In genomic region chr1:163190841-163191240, GRCm38 (mm10) we compare ENCODE assay signal across 16 mouse cellular contexts.
"Had no signal": no experiment of that assay in that cellular context is flagged by ENCODE, and none has a peak within 500 bp of the region (broad histone marks: within the 10 kb centered on the region; RNA-seq: fewer than 3 reads in every experiment).

No protein-coding gene starts in this region.

- ATAC-seq: intestine, embryonic 15.5 days; liver, postnatal 0 days; midbrain, embryonic 15.5 days had no signal

- H3K9me3 ChIP-seq: intestine, embryonic 15.5 days; liver, embryonic 13.5 days; midbrain, embryonic 10.5 days; midbrain, embryonic 15.5 days; neural tube, embryonic 13.5 days had no signal

- H3K9ac ChIP-seq: intestine, embryonic 15.5 days; liver, embryonic 13.5 days; liver, postnatal 0 days; midbrain, embryonic 15.5 days; neural tube, embryonic 13.5 days had no signal

- H3K4me1 ChIP-seq: intestine, embryonic 15.5 days; liver, embryonic 13.5 days; midbrain, embryonic 10.5 days; midbrain, embryonic 15.5 days; neural tube, embryonic 13.5 days had no signal

- H3K4me2 ChIP-seq: intestine, embryonic 15.5 days; liver, embryonic 13.5 days; midbrain, embryonic 15.5 days; neural tube, embryonic 13.5 days had no signal

- H3K4me3 ChIP-seq: intestine, embryonic 15.5 days; liver, embryonic 13.5 days; midbrain, embryonic 10.5 days; midbrain, embryonic 15.5 days; neural tube, embryonic 13.5 days had no signal

- H3K27me3 ChIP-seq: intestine, embryonic 15.5 days; liver, embryonic 13.5 days; midbrain, embryonic 15.5 days; neural tube, embryonic 13.5 days had no signal

- H3K36me3 ChIP-seq: intestine, embryonic 15.5 days; liver, embryonic 13.5 days; midbrain, embryonic 10.5 days; midbrain, embryonic 15.5 days; neural tube, embryonic 13.5 days had no signal

- DNase-seq: kidney, adult 18-20 months; kidney, postnatal 10 days; kidney, postnatal 4 days; left cerebral cortex, postnatal 4 days; liver; liver, embryonic 13.5 days; liver, postnatal 0 days; retina, postnatal 1 day; right cerebral cortex, postnatal 4 days; spleen, adult 18-20 months; thymus, adult 18-20 months; thymus, postnatal 14 days had no signal

- H3K27ac ChIP-seq: intestine, embryonic 15.5 days; liver, embryonic 13.5 days; midbrain, embryonic 10.5 days; midbrain, embryonic 15.5 days; neural tube, embryonic 13.5 days had no signal
